Mouse (Mus musculus) adrenal gland, adult 10 weeks (tissue): ENCODE data around the gene Serpinb6d. TPM values are rescaled to one million over a fixed set of nuclear protein-coding genes. Genes with fewer than 3 reads are reported as not detected.

ENCODE experiments used
- polyA plus RNA-seq: library from polyadenylated mRNA; stranded (reverse); fragments of 350-450 nt; fragmentation: Illumina TruSeq; extraction: RNeasy Lipid Tissue Mini Kit (QIAGEN cat#74804); gene quantifications from one replicate; pipeline ENCODE4 v1.2.3, GENCODE M21; 2014; ENCODE audit warnings: low read depth, low replicate concordance

The Serpinb6d gene
- polyA plus RNA-seq = not detected

GRCm38 (mm10) chr13:33661105-33661504 is at the start of gene Serpinb6d:
Gene Serpinb6d (plus strand): TSS chr13:33661405.

Other genes with a start within 250 kb of the Serpinb6d start
- gene Serpinb9g, start 176.6 kb upstream of the Serpinb6d start, polyA plus RNA-seq = not detected
- gene Serpinb6e, start 182.0 kb downstream of the Serpinb6d start, polyA plus RNA-seq = not detected
- gene Serpinb6c, start 244.3 kb downstream of the Serpinb6d start, polyA plus RNA-seq = 2.2 TPM